Comparison of ENCODE assay signal across 8 mouse cellular contexts in genomic region chr2:158194945-158195640, GRCm38 (mm10). TPM values are rescaled to one million over a fixed set of nuclear protein-coding genes. Genes with fewer than 3 reads are reported as not detected.
DNase-seq lines count a peak whose midpoint lies in the region; ATAC-seq and TF ChIP-seq lines count a peak whose summit lies in the region.

No protein-coding gene starts in this region.

- no peaks in the 10 kb centered on the region for H3K27me3 ChIP-seq in intestine, embryonic 16.5 days (replicated peaks; ENCODE audit: control insufficient read depth, insufficient read depth, low read length)
- H3K27me3 ChIP-seq in small intestine, adult 2 months (ENCODE audit: control insufficient read depth, insufficient read depth, low read length), result no peaks in the 10 kb centered on the region

- peak; percentile 62 to 72 for DNase-seq in cerebellum, postnatal 14 days
- no peak for DNase-seq in cerebellum, adult 11 months
- peak; percentile 37 for DNase-seq in urinary bladder, postnatal 14 days (ENCODE audit: low spot score)
- no peak for DNase-seq in urinary bladder, adult 18-20 months (ENCODE audit: low spot score in 2 of 2)

- no peak for TF ChIP-seq POLR2A in small intestine, adult 2 months (IDR thresholded peaks at IDR 0.05; ENCODE audit: low read depth, low read length)

- no peaks in the 10 kb centered on the region for H3K9me3 ChIP-seq in intestine, embryonic 16.5 days (ENCODE audit: control insufficient read depth, low read length)

- peak; percentile 54; the same call in 1 of the 2 replicates for ATAC-seq in erythroid progenitor cell, adult 5-6 weeks (replicated peaks; ENCODE audit: low FRiP score, poor library complexity, severe bottlenecking)
- ATAC-seq in intestine, embryonic 16.5 days, result peak; percentile 49; the same call in 1 of the 2 replicates
- ATAC-seq in megakaryocyte progenitor cell, adult 5-6 weeks (replicated peaks; ENCODE audit: poor library complexity), result peak; percentile 84

- no peak overlapping the region for H3K4me2 ChIP-seq in intestine, embryonic 16.5 days (ENCODE audit: low read depth, low read length)

- H3K4me1 ChIP-seq in intestine, embryonic 16.5 days (ENCODE audit: control insufficient read depth, insufficient read depth, low read length), result peaks cover 10% of the 10 kb centered on the region
- peaks cover 18% of the 10 kb centered on the region for H3K4me1 ChIP-seq in small intestine, adult 2 months (ENCODE audit: control insufficient read depth, insufficient read depth, insufficient read length, low read length)

- H3K4me3 ChIP-seq in intestine, embryonic 16.5 days (ENCODE audit: low read length), result no peak overlapping the region
- no peak overlapping the region for H3K4me3 ChIP-seq in small intestine, adult 2 months (ENCODE audit: low read depth, low read length)

- 31% methylated on average over 10 of the region's 10 CpGs for WGBS in intestine, embryonic 16.5 days
- WGBS in small intestine, adult 2 months, result 40% methylated on average over 10 of the region's 10 CpGs

- no peaks in the 10 kb centered on the region for H3K36me3 ChIP-seq in intestine, embryonic 16.5 days (ENCODE audit: control insufficient read depth, insufficient read depth, low read length)
- H3K36me3 ChIP-seq in small intestine, adult 2 months (ENCODE audit: control insufficient read depth, insufficient read depth, low read length), result no peaks in the 10 kb centered on the region

- H3K27ac ChIP-seq in intestine, embryonic 16.5 days (ENCODE audit: low read length), result no peak overlapping the region
- no peak overlapping the region for H3K27ac ChIP-seq in small intestine, adult 2 months (ENCODE audit: insufficient read depth, low read depth, low read length)

- no peak overlapping the region for H3K9ac ChIP-seq in intestine, embryonic 16.5 days (ENCODE audit: low read depth, low read length)

- TF ChIP-seq CTCF in small intestine, adult 2 months (IDR thresholded peaks at IDR 0.05; ENCODE audit: extremely low read depth, insufficient read length, insufficient replicate concordance, low read depth, low read length), result peak; percentile 88; the same call in 1 of the 2 replicates

RNA-seq across cellular contexts. Expression of gene D630003M21Rik, which starts 33.9 kb away (rescaled TPM):
- total RNA-seq in erythroid progenitor cell, adult 5-6 weeks (2015; ENCODE audit: low replicate concordance), result not detected in 2 replicates
- not detected in 2 replicates for total RNA-seq in erythroid progenitor cell, adult 5-6 weeks (2017; ENCODE audit: low replicate concordance)
- polyA plus RNA-seq in intestine, embryonic 16.5 days (2015; fragmentation: Nextera tagmentation; extraction: Ambion mirVana), result 2.8 and 2.9 TPM in 2 replicates
- total RNA-seq in megakaryocyte progenitor cell, adult 5-6 weeks (2015), result not detected in 2 replicates
- 0.04 TPM in 1 of 2 replicates, not detected in the other for total RNA-seq in megakaryocyte progenitor cell, adult 5-6 weeks (2017)
- polyA plus RNA-seq in small intestine, adult 2 months (2012; rRNA removed), result 1.1 and 1.7 TPM in 2 replicates

RNA-seq across cellular contexts. Expression of gene Tgm2, which starts 48.9 kb away (rescaled TPM):
- 16.3 and 27.4 TPM in 2 replicates for total RNA-seq in erythroid progenitor cell, adult 5-6 weeks (2015; ENCODE audit: low replicate concordance)
- total RNA-seq in erythroid progenitor cell, adult 5-6 weeks (2017; ENCODE audit: low replicate concordance), result 23.0 and 33.9 TPM in 2 replicates
- polyA plus RNA-seq in intestine, embryonic 16.5 days (2015; fragmentation: Nextera tagmentation; extraction: Ambion mirVana), result 94.9 and 96.5 TPM in 2 replicates
- total RNA-seq in megakaryocyte progenitor cell, adult 5-6 weeks (2015), result 0.07 and 0.39 TPM in 2 replicates
- total RNA-seq in megakaryocyte progenitor cell, adult 5-6 weeks (2017), result 0.58 and 1.5 TPM in 2 replicates
- 89.6 and 93.0 TPM in 2 replicates for polyA plus RNA-seq in small intestine, adult 2 months (2012; rRNA removed)

Comparison
In these comparisons a context has a peak if more than half of its experiments do, and no peak if none do; other contexts are left out.
1. DNase-seq: peak in cerebellum, postnatal 14 days (2 of 2) and urinary bladder, postnatal 14 days (single experiment); none in cerebellum, adult 11 months (single experiment) and urinary bladder, adult 18-20 months (0 of 2).
2. RNA of gene Tgm2, which starts 48.9 kb away (total RNA-seq): 16.3 to 33.9 TPM in erythroid progenitor cell, adult 5-6 weeks; 0.07 to 1.5 TPM in megakaryocyte progenitor cell, adult 5-6 weeks; every median in the first group is over 4 times any median in the second.
3. Peak in every context shown above with its lines, with median percentiles within 50 percentile points of each other: ATAC-seq.